Mouse (Mus musculus) intestine, embryonic 14.5 days (tissue): Measurements from ENCODE around the gene Gp6. TPM values are rescaled to one million over a fixed set of nuclear protein-coding genes. Genes with fewer than 3 reads are reported as not detected.
A peak's percentile ranks its signal among the peaks of the same experiment; 100 is the strongest.

Experiments used
- ATAC-seq: fragments of 200-750 bp; cut with Nextera tagmentation; replicated peaks from 2 replicates; pipeline ENCODE4 v1.8.0; 2017; ENCODE audit warnings: low read depth, moderate number of reproducible peaks, moderate TSS enrichment, moderate library complexity; ENCODE audit not compliant: low FRiP score, low TSS enrichment
- DNase-seq: peaks from one replicate; pipeline ENCODE4 v3.0.0-alpha.2; 2018; ENCODE audit warnings: low spot score
- H3K27ac ChIP-seq: fragments of 300-500 bp; sonication (generic); 2 replicates; pipeline ENCODE4 v1.5.1; 2014; ENCODE audit warnings: low read depth, mild to moderate bottlenecking, control low read depth
- H3K27me3 ChIP-seq: fragments of 300-500 bp; sonication (generic); replicated peaks from 2 replicates; pipeline ENCODE4 v1.6.1; 2014; ENCODE audit warnings: low read length, control low read depth; ENCODE audit not compliant: control insufficient read depth, insufficient read depth
- H3K36me3 ChIP-seq: fragments of 300-500 bp; sonication (generic); 2 replicates; pipeline ENCODE4 v1.6.1; 2014; ENCODE audit warnings: low read length, control low read depth; ENCODE audit not compliant: control insufficient read depth, insufficient read depth
- H3K4me1 ChIP-seq: fragments of 300-500 bp; sonication (generic); replicated peaks from 2 replicates; pipeline ENCODE4 v1.6.1; 2014; ENCODE audit warnings: low read length, control low read depth, mixed read lengths; ENCODE audit not compliant: control insufficient read depth, insufficient read depth
- H3K4me2 ChIP-seq: fragments of 300-500 bp; sonication (generic); 2 replicates; pipeline ENCODE4 v1.6.1; 2014; ENCODE audit warnings: low read length
- H3K4me3 ChIP-seq: fragments of 300-500 bp; sonication (generic); 2 replicates; pipeline ENCODE4 v1.5.1; 2014; ENCODE audit warnings: low read depth, low read length, control low read depth, mixed read lengths
- H3K9ac ChIP-seq: fragments of 300-500 bp; sonication (generic); 2 replicates; pipeline ENCODE4 v1.6.1; 2014; ENCODE audit warnings: mild to moderate bottlenecking, low read length
- H3K9me3 ChIP-seq: fragments of 300-500 bp; sonication (generic); 2 replicates; pipeline ENCODE4 v1.6.1; 2016; ENCODE audit warnings: low read length, control low read depth; ENCODE audit not compliant: control insufficient read depth
- WGBS: fragments of 180-500 bp; shearing (Covaris S2); extraction: QIAGEN DNeasy Blood & Tissue Kit; methylation state at CpG from one replicate; pipeline ENCODE4 v1.1.7; 2014; 5-methylcytosine and 5-hydroxymethylcytosine counted together
- polyA plus RNA-seq: library from polyadenylated mRNA; unstranded; fragments of >200 nt; fragmentation: Nextera tagmentation; extraction: Ambion mirVana; gene quantifications from 2 replicates; pipeline ENCODE4 v1.2.1, GENCODE M21; 2014

Gene Gp6
- 0.30 and 0.31 TPM in 2 replicates for polyA plus RNA-seq

DNA sequence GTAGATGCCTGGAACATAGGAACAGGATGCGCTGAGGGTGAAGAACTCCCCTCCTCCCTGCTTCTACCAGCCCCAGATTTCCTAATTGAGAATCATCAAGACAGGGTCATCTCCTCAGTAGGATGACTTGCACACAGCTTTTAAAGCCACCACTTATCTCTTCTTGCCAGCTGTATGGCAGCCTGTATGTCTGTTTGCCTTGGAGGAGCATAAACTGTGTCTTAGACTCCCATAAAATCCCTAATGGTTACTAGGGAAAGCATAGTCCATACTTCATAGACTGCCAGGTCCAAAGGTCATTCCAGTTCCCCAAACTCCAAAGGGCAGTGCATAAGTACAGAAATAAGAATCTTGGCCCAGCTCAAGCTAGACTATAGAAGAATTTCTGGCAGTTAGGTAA, at the start of gene Gp6:
Gp6 (minus strand) TSS at position 15 of the 400 bp plus-strand sequence.
- no peaks in the 10 kb centered on the region for H3K27me3 ChIP-seq
- no peaks in the 10 kb centered on the region for H3K36me3 ChIP-seq
- no peak for DNase-seq
- H3K4me2 ChIP-seq = no peak within 1 kb of the TSS
- ATAC-seq = no peak
- H3K4me3 ChIP-seq = no peak within 1 kb of the TSS
- no peak within 1 kb of the TSS for H3K9ac ChIP-seq
- no peak within 1 kb of the TSS for H3K27ac ChIP-seq
- H3K4me1 ChIP-seq = no peaks in the 10 kb centered on the region
- WGBS = 86% methylated on average over 1 of the region's 1 CpGs
- no peaks in the 10 kb centered on the region for H3K9me3 ChIP-seq

DNA sequence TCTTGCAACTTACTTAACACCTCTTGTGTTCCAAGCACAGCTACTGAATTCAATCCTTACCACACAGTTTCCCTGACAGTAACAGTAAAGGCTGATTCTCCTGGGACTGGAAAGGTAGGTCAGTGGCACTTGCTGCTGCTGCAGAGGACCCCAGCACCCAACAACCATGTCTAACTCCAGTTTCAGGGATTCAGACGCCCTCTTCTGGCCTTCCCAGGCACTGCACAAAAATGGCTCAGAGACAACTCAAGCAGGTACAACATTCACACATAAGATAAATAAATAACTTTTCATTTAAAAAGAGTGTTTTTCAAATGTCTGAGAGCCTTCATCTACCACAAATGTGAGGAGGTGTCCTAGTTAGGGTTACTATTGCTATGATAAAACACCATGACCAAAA, 49.6 kb upstream of the Gp6 start:
- Histone ChIP-seq H3K4me3 (no peak overlapping the region), H3K4me1 (peaks cover 15% of the 10 kb centered on the region; the same call in 1 of the 2 replicates), H3K27me3 (no peaks in the 10 kb centered on the region), H3K36me3 (peaks cover 19% of the 10 kb centered on the region), H3K27ac (no peak overlapping the region), H3K9ac (no peak overlapping the region), H3K9me3 (no peaks in the 10 kb centered on the region), H3K4me2 (no peak overlapping the region)
- no peak for DNase-seq
- no peak for ATAC-seq
- 3% methylated on average over 1 of the region's 1 CpGs for WGBS

DNA sequence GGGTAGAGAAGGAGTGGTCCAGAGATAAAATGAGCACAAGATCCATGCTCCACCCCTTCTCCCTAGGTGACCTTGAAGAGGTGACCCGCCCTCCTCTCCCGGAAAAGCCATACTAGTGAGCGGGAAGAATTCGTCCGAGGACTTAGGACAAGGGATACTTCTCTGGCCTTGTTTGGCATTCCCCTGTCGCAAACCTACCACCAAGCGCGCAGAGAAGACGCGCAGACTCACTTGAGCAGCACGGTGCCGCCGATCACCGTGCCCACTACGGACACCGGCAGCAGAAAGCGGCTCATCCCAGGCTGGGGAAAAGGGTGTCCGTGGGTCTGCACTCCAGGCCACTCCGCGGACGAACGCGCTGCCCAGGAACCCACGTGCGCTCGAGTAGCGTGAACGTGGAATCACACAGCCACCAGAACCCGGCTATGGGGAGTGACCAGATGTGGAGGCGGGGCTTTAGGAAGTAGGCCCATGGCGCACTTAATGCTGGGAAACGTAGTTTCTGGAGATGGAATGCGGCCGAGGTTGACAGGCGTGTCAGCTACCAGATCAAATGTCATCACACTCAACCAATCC, 47.8 kb upstream of the Gp6 start, which contains the start of gene Rdh13:
Rdh13 (minus strand) TSS at position 434 of the 576 bp plus-strand sequence.
- no peaks in the 10 kb centered on the region for H3K27me3 ChIP-seq
- peaks cover 15% of the 10 kb centered on the region; the same call in 1 of the 2 replicates for H3K4me1 ChIP-seq
- DNase-seq (peak; percentile 89), ATAC-seq (peak; percentile 96)
- peak within 1 kb of the TSS; percentile 79 for H3K27ac ChIP-seq
- peaks cover 37% of the 10 kb centered on the region for H3K36me3 ChIP-seq
- WGBS = under 1% methylated on average over 35 of the region's 35 CpGs
- no peaks in the 10 kb centered on the region for H3K9me3 ChIP-seq
- H3K9ac ChIP-seq = peak within 1 kb of the TSS; percentile 72
- H3K4me3 ChIP-seq = peak within 1 kb of the TSS; percentile 81
- H3K4me2 ChIP-seq = peak within 1 kb of the TSS; percentile 65

DNA sequence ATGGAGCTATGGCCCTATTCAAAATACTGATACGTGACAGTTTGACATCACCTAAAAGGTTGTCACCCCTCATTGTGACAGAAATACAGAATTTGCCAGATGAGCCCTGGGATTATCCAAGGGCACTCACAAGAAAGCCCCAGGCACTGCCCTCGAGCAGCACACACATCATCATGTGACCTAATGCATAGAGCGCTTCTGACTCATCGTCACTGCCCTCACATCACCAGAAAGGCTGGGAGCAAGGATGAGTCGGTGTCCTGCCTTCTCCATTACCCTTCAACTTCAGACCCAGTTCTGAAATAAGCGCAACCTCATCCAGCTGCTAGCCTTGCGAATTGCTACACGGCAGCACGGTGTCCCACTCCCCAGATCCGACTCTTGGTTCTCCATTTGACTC, 43.0 kb upstream of the Gp6 start:
- WGBS = 92% methylated on average over 10 of the region's 10 CpGs
- no peak overlapping the region for H3K4me3 ChIP-seq
- H3K9ac ChIP-seq = no peak overlapping the region
- H3K36me3 ChIP-seq = peaks cover 76% of the 10 kb centered on the region
- H3K27ac ChIP-seq = no peak overlapping the region
- H3K9me3 ChIP-seq = no peaks in the 10 kb centered on the region
- no peak overlapping the region for H3K4me2 ChIP-seq
- no peaks in the 10 kb centered on the region for H3K27me3 ChIP-seq
- ATAC-seq (no peak), DNase-seq (no peak)
- H3K4me1 ChIP-seq = peaks cover 6% of the 10 kb centered on the region; the same call in 1 of the 2 replicates

DNA sequence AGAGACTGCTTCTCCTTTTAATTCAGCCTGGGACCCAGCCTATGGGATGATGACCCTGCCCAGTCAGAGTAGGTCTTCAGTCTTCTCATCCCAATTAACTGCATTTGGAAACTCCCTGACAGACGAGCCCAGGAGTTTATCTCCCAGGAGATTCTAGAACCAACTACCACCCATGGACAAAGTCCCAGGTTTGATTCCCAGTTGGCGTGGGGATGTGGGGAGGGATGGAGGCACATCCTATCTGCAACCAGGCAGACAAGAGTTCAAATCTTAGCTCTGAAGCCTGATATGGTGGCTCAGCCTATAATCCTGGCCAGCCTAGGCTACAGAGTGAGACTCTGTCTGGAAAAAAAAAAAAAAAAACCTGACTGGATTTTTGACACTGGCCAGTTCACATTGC, 40.2 kb upstream of the Gp6 start:
- H3K9me3 ChIP-seq = no peaks in the 10 kb centered on the region
- 89% methylated on average over 2 of the region's 2 CpGs for WGBS
- H3K27me3 ChIP-seq = no peaks in the 10 kb centered on the region
- H3K4me1 ChIP-seq = no peaks in the 10 kb centered on the region
- H3K4me3 ChIP-seq = no peak overlapping the region
- no peak for DNase-seq
- no peak overlapping the region for H3K9ac ChIP-seq
- no peak overlapping the region for H3K27ac ChIP-seq
- H3K4me2 ChIP-seq = no peak overlapping the region
- ATAC-seq = no peak
- H3K36me3 ChIP-seq = peaks cover 91% of the 10 kb centered on the region

DNA sequence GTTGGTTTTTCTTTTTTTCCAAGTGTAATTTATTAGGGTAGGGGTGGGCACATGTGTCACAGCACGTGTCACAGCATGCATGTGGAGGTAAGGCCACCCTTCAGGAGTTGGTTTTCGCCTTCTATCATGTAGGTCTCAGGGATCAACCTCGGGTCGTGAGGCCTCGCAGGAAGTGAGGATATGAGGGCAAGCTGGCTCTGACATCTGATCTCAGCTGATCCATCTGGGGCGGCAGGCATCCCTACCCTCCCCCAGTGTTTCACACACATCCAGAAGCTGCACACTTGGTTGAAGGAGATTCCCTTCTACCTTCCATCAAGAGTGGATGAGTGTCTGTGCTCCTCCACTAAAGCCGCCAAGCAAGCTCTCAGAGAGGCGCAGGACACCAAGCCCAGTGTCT, 34.5 kb upstream of the Gp6 start:
- no peak overlapping the region for H3K4me2 ChIP-seq
- no peaks in the 10 kb centered on the region for H3K4me1 ChIP-seq
- 88% methylated on average over 8 of the region's 8 CpGs for WGBS
- 0 out of 2 replicates have a peak, but pooled peaks cover 3% of the 10 kb centered on the region for H3K9me3 ChIP-seq
- H3K9ac ChIP-seq = no peak overlapping the region
- H3K36me3 ChIP-seq = peaks cover 84% of the 10 kb centered on the region
- no peaks in the 10 kb centered on the region for H3K27me3 ChIP-seq
- DNase-seq = no peak
- ATAC-seq = no peak
- no peak overlapping the region for H3K27ac ChIP-seq
- H3K4me3 ChIP-seq = no peak overlapping the region

DNA sequence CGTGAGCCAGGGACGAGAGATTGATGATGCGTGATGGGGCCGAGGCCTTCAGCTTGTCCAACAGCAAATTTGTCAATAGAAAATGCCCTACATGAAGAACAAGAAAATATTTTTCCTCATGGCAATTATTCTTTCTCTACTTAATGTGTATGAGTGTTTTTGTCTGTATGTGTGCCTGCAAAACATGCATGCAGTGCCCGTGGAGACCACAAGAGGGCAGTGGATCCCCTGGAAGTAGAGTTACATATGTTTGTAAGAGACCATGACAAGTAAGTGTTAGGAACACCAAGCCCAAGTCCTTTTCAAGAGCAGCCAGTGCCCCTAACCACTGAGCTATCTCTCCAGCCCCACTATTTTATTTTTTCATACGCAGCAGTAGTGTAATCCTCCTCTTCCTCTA, 34.0 kb upstream of the Gp6 start:
- no peak overlapping the region for H3K9ac ChIP-seq
- 75% methylated on average over 6 of the region's 6 CpGs for WGBS

DNA sequence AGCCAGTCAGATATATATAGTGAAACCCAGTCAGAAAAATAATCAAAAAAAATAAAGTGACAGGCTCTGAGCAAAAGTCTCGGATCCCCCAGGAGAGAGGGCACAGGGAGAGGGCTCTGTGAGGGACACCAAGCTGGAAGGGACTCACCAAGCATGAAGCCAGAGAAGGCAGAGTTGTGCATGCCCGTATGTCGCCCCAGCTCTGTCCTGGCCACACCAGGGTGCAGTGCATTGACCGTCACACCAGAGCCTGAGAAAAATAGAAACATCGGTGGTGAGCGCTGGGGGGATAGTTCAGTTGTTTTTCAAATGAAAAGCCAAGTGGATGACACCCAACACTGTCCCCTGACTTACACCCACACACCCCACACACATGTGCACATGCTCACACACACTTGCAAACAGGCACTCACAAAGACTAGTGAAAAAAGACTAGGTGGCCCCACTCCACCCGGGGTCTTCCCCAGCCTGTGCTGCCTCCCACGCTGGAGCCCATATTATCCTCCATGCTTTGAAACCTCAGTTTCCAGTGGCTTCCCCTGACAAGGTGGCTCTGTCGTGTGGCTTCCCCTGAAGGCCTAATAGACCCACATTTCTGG, 32.8 kb upstream of the Gp6 start:
- WGBS = 97% methylated on average over 9 of the region's 9 CpGs
- no peak for ATAC-seq
- Histone ChIP-seq H3K4me1 (no peaks in the 10 kb centered on the region), H3K9me3 (0 out of 2 replicates have a peak, but pooled peaks cover 3% of the 10 kb centered on the region), H3K4me2 (no peak overlapping the region), H3K9ac (no peak overlapping the region), H3K4me3 (no peak overlapping the region), H3K27ac (no peak overlapping the region), H3K36me3 (peaks cover 85% of the 10 kb centered on the region), H3K27me3 (no peaks in the 10 kb centered on the region)
- DNase-seq = no peak

More for the DNA sequence above, 34.0 kb upstream of the Gp6 start:
- Histone ChIP-seq H3K4me2 (no peak overlapping the region), H3K9me3 (0 out of 2 replicates have a peak, but pooled peaks cover 3% of the 10 kb centered on the region), H3K27ac (no peak overlapping the region), H3K4me1 (no peaks in the 10 kb centered on the region), H3K36me3 (peaks cover 83% of the 10 kb centered on the region), H3K4me3 (no peak overlapping the region), H3K27me3 (no peaks in the 10 kb centered on the region)
- ATAC-seq = no peak
- peak; percentile 93 for DNase-seq
